Mouse (Mus musculus) ovary, adult 18-20 months (tissue): Measurements from ENCODE around the gene Uqcrh.

Experiments used
- DNase-seq: peaks from one replicate; pipeline ENCODE4 v3.0.0; 2022; ENCODE audit warnings: low spot score, mixed read lengths

Gene Uqcrh

GRCm38 (mm10) chr4:116053399-116053961 lies 21.4 kb downstream of the Uqcrh start, which contains the start of gene Nsun4:
Gene Nsun4 (minus strand): TSS chr4:116053876.
- peak; percentile 87 for DNase-seq

- peak; percentile 20 for DNase-seq
These were observed 22.2 kb downstream of the Uqcrh start for GRCm38 (mm10) chr4:116052526-116053293.

GRCm38 (mm10) chr4:116049211-116049610 lies 25.7 kb downstream of the Uqcrh start:
- no peak for DNase-seq

GRCm38 (mm10) chr4:116048130-116048920 lies 26.5 kb downstream of the Uqcrh start:
- DNase-seq, result no peak

- no peak for DNase-seq
These were observed 27.2 kb downstream of the Uqcrh start for GRCm38 (mm10) chr4:116047681-116048080.

GRCm38 (mm10) chr4:116046604-116047003 lies 28.3 kb downstream of the Uqcrh start:
- DNase-seq, result no peak

- no peak for DNase-seq
These were observed 32.7 kb downstream of the Uqcrh start for GRCm38 (mm10) chr4:116042186-116042585.

- DNase-seq, result no peak
These were observed 34.4 kb downstream of the Uqcrh start for GRCm38 (mm10) chr4:116040466-116040865.

- DNase-seq, result no peak
These were observed 41.5 kb downstream of the Uqcrh start for GRCm38 (mm10) chr4:116033374-116033773.

GRCm38 (mm10) chr4:116032906-116033305 lies 42.0 kb downstream of the Uqcrh start:
- no peak for DNase-seq

GRCm38 (mm10) chr4:116017902-116018746 lies 56.7 kb downstream of the Uqcrh start, which contains the start of gene Faah:
Gene Faah (minus strand): TSS chr4:116017926.
- DNase-seq, result no peak

GRCm38 (mm10) chr4:116017300-116017901 lies 57.5 kb downstream of the Uqcrh start:
- DNase-seq, result peak; percentile 79
